Mouse (Mus musculus) ES-Bruce4 (cell line): ENCODE data around the gene Fam83g.

ENCODE experiments used
- CTCF ChIP-seq: IDR thresholded peaks from one replicate; pipeline ENCODE4 v1.8.1; 2011; ENCODE audit warnings: low read depth, low read length
- EP300 ChIP-seq: IDR thresholded peaks from 2 replicates; pipeline ENCODE4 v1.6.1; 2011; ENCODE audit warnings: low read depth, low read length; ENCODE audit not compliant: insufficient read depth
- POLR2A ChIP-seq: IDR thresholded peaks from one replicate; pipeline ENCODE4 v1.8.1; 2011; ENCODE audit warnings: low read length; ENCODE audit not compliant: insufficient read depth

DNA sequence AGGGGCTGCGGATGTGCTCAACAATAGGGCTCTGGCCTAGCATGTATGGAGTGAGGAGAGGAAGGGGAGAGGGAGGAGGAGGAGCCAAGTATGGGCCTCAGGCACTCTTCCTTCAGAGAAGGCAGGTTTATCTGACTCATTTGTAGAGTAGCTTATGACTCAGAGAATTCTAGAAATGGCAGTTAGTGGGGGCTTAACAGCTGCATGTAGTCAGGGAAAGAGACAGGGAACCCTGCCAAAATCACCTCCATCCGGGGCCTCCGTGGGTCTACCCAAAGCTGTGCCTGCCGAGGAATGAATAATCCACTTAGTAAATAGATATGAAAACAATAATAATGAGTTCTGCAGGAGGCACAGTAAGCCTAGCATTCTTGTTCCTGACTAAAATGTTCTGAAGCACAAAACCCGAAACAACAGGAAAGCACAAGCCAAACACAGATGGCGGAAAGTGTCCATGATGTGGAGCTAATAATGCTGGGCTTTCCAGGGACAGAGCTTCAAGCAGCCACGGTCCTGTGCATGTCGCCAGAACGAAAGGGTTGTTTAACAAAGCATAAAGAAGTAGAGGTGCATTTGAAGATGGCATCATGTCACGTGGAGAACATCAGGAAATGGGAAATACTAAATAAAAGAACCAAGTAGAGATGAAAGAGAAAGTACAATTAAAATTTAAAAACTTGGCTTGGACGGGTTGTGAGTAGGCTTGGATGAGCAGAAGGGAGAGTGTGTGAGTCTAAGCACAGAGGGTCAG lies 39.1 kb upstream of the Fam83g start:
- TF ChIP-seq POLR2A (no peak), CTCF (no peak), EP300 (no peak)
